Mouse (Mus musculus): ENCODE data around the gene Ppif.
A peak's percentile ranks its signal among the peaks of the same experiment; 100 is the strongest.

The Ppif gene

DNA sequence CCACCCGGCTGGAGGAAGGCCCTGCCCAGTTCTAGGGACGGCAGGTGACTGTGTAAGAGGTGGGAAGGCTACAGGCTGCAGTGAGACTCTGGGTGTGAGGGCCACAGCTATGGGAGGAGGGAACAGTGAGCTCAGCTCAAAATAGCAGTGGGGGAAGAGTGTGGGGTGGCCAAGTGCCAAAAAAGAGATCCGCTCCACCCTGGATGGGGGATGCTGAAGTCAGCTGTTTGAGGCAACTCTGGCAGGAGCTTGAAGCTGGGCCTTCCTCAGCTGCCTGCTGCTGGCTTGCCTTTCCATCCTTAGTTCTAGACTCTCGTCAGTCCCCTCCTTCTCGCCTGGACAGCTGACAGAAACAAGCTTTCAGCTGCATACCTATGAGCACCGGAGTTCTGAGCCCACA is 42.6 kb downstream of the Ppif start:
- peak; percentile 36 to 39 for DNase-seq (ENCODE audit: low spot score in 2 of 2)

DNA sequence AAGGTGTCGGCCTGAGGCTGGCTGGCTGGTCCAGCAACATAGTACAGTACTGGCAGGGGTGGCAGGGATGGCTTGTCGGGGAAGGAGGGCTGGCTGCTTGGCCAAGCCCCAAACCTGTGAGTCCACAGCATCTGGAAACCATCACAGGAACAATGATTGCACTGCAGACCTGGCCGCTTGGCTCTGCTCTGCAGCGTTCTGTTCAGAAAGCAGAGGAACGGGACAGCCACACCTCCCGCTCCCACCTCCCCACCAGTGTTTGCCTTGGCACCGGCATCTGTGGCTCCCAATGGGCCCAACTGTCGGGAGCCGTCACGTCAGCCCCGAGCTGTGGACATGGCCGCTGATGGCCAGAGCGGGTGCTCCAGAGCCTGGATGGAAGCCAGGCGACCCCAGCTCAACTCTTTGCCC is 44.6 kb downstream of the Ppif start:
- DNase-seq (ENCODE audit: low spot score in 2 of 2): peak in 1 of 2 experiments; percentile 35

DNA sequence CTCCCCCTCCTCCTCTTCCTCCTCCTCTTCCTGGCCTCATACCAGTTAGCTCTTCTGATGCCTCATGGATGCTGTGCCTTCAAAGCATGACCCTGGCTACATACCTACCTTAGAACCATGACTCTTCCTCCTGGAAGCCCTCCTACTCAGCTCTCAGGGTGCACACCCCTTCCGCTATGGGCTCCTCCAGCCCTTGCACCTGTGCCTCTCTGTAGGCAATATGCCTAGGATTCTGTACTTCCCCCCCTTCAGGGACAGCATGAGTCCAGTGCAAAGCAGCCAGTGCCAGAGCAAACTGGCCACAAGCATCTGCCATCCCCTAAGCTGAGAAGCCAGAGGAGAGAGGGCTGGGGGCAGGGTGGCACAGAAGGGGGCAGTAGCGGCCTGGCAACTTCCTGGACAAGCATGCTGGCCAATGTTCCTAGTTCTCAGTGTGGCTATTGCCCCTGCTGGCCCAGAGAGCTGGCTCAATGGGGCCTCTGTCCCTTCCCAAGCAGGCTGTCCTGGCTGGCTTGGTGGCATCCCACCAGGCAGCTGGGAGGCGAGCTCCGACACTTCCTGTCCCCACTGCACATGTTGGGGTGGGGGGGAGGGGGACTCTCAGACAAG is 46.1 kb downstream of the Ppif start:
- DNase-seq (ENCODE audit: low spot score in 2 of 2): peak; percentile 33 to 70

DNA sequence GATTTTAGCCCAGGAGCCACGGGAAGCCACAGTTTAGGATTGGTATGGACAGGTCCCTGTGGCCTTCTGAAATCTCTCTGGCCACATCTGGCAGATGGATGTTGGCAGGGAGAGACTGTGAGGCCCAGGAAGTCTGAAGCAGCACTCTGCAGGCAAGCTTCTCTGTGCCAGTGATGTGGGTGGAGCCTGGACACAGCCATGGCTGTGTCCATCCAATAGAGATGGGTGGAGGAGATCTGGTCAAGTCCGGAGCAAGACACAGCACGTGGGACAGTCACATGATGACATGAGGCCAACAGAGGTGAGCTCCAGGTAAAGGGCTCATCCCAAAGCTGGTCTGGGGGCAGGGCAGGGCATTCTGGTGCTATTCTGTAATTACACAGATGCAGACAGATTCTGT is 47.3 kb downstream of the Ppif start:
- no peak for DNase-seq (ENCODE audit: low spot score in 2 of 2)

DNA sequence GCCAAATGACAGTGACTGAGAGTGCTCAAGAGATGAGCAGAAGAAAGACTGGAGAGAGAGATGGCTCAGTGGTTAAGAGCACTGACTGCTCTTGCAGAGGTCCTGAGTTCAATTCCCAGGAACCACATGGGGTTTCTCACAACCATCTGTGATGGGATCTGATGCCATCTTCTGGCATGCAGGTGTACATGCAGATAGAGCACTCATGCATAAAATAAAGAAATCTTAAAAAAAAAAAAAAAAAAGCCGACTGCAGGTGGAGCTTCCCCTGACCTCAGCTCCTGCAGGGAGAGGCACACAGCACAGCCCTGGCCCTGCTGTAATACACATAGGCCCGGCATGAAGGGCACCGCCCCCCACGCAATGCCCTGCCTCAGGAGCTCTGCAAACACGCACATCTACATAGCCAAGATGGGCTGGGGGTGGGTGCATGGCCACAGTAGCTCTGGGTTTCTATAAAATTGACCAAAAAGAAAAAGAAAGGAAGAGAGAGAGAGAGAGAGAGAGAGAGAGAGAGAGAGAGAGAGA is 48.0 kb downstream of the Ppif start:
- DNase-seq (ENCODE audit: low spot score in 2 of 2): no peak

GRCm38 (mm10) chr14:25742943-25743342 is 49.0 kb downstream of the Ppif start:
- no peak for DNase-seq (ENCODE audit: low spot score in 2 of 2)

- DNase-seq (ENCODE audit: low spot score in 2 of 2): no peak
These were observed 51.6 kb downstream of the Ppif start for GRCm38 (mm10) chr14:25745365-25746184.

GRCm38 (mm10) chr14:25746371-25746770 is 52.4 kb downstream of the Ppif start:
- no peak for DNase-seq (ENCODE audit: low spot score in 2 of 2)

GRCm38 (mm10) chr14:25746971-25747945 is 53.3 kb downstream of the Ppif start:
- no peak for DNase-seq (ENCODE audit: low spot score in 2 of 2)

DNA sequence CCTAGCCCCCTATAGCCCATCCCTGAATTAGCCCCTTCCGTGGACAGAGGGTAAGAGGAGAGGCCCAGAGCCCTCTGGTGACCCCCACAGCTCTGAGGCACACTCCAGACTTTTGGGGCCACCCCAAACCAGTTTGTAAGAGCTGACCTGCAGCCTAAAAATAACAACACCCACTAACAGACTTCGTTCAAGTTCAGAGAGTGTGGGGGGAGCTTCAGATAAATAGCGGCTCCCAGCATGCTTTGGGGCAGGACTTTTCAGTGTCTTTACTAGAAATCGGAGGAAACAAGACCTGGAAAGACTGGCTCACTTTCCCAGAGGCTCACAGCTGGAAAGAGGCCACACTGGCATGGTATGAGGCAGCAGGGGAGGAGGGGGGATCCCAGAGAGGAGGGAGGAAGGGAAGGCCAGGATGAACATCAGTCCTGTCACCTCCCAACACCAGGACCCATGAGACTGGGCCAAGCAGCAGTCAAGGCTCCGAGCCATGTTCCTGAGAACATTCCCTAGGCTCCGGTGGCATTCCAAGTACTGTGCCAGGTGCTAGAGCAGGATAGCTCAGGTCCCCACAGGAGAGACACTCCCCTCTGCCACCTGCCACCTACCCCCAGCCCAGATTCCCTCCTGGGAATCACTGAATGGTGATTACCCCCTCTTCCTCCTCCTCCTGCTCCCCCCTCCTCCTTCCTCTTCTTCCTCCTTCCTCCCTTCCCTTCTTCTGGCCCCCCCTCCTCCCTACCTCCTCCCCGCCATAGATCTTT is 54.2 kb downstream of the Ppif start:
- DNase-seq (ENCODE audit: low spot score in 2 of 2): no peak

DNA sequence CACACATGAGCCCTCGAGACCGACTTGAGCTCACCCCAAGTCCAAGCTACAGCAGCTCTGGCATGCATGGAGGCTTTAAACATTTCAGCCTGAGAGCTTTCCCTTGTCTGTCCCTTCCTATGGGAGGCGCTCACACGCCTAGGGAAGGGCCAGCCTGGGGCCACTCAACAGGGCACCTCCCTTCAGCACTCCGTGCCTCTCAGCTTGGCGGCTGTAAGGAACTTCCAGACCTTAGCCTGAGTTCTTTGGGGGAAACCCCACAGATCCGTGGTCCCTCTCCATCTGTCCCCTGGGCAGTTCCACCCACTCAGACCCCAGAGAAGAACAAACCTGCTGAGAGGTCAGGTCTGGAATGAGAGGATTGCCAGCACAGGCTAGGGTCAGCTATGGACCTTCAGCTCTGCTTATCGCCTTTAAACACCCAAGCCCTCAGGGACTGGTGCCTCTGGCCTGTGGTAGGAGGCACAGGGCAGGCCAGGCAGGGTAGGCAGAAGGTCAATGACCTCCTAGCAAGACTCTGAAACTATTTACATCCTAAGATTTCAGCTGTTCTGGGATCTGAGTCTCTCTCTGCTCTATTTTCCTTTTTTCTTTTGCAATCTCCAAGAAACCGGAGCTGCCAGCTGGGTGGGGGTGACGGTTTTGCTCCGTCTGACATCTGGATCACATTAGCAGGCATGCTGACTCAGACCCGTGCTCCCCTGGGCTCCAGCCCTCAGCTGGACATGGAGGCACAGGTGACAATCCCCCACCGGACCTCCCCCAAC is 55.4 kb downstream of the Ppif start:
- DNase-seq (ENCODE audit: low spot score in 2 of 2): no peak
